Mouse (Mus musculus): ENCODE results near the gene Tmppe.
A peak's percentile ranks its signal among the peaks of the same experiment; 100 is the strongest.

Tmppe gene

GRCm38 (mm10) chr9:114394677-114395076 lies 6.2 kb upstream of the Tmppe start:
- no peak for DNase-seq (ENCODE audit: low spot score in 2 of 2)

DNA sequence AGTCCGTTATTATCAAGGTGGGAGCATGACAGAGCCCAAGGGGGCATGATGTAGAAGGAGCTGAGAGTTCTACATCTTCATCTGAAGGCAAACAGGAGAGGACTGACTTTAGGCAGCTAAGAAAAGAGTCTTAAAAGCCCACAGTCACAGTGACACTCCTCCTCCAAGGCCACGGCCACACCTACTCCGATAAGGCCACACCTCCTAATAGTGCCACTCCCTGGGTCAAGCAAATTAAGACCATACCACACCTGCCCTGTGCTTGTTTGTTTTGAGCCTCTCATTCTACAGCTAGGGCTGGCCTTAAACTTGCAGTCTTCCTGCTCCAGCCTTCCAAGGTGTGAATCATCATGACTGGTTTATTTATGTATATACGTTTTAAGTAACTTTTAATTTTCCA lies 5.6 kb upstream of the Tmppe start:
- no peak for DNase-seq (ENCODE audit: low spot score in 2 of 2)

GRCm38 (mm10) chr9:114399680-114400079 lies 1.2 kb upstream of the Tmppe start:
- DNase-seq (ENCODE audit: low spot score in 2 of 2), result no peak

GRCm38 (mm10) chr9:114400588-114400948 lies 337 bp upstream of the Tmppe start:
- no peak for DNase-seq (ENCODE audit: low spot score in 2 of 2)

GRCm38 (mm10) chr9:114401685-114402080 lies 778 bp downstream of the Tmppe start:
- peak in 1 of 2 experiments; percentile 38 for DNase-seq (ENCODE audit: low spot score in 2 of 2)

DNA sequence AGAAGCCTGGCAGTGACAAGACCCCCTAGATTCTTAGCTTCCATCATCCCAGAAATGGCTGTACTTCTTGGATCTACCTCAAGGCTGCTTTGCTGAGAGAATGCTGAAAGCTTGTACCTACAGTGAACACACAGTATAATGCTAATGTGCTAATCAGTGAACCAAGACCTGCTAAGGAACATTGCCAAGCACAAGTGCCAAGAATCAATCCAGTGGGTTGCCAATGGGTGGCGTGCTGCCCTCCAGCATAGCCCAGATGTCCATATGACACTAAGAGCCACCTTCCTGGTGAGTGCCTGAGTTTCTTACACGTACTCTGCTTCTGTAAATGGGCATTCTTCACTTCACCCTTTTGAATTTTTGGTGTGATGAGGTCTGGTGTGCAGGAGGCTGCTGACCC lies 6.8 kb downstream of the Tmppe start:
- DNase-seq (ENCODE audit: low spot score in 2 of 2), result no peak

DNA sequence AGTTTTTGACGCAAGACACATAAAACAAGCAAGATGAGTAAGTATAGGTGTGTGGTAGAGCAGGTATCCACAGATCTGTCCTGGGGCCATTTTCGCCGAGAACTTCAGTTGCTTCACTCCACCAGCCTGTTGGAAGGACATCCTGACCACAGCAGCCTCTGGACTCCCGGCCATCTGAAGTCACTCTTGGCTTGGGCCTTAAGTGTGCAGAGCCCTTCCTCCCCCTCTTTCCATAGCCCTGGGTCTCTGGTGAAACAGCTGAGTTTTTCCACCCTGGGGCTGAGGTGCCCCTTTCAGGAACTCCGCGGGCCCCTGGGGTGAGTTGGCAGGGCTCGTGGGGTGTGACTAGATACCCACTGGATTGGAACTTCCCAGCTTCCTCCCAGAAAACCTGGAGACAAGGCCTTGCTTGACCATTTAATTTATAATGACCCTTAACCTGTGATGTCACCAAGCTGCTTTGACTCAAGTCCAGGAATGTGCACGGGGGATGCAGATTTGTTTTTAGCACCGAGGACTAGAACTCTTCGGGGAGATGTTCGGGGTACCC lies 9.5 kb downstream of the Tmppe start:
- no peak for DNase-seq (ENCODE audit: low spot score in 2 of 2)

DNA sequence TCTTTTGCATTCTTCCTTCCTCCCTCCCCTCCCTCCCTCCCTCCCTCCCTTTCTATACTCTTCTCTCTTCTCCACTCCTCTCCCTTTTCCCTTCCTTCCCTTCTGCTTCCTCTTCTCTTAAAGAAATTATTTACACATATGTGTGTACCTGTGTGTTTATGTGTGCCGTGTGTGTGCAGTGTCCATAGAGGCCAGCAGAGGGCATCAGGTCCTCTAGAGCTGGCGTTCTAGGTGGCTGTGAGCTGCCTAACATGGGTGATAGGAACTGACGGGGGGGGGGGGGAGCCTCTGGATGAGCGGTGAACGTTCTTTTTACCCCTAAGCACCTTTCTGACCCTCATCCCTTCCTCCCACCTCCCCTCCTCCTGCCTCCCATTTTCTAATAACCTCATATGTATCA lies 10.4 kb downstream of the Tmppe start:
- DNase-seq (ENCODE audit: low spot score in 2 of 2), result no peak

DNA sequence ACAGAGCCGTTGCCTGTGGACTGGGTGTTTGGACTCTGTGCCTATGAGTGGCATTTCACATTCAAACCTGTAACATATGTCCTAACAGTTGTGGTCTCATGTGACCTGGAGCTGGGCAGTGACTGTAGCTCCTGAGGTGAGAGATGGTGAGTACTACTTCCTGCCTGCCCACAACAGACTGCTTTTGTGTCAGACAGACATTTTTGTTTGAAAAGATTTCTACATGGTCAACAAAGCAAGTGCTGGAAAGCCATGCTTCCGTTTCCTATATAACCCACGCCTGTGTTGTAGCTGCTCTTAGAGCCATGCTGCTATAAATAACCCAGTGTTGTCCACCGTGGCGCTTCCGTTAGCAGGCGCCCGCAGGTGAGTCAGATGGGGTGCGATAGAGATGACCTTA lies 11.5 kb downstream of the Tmppe start:
- DNase-seq (ENCODE audit: low spot score in 2 of 2), result peak; percentile 42 to 61

DNA sequence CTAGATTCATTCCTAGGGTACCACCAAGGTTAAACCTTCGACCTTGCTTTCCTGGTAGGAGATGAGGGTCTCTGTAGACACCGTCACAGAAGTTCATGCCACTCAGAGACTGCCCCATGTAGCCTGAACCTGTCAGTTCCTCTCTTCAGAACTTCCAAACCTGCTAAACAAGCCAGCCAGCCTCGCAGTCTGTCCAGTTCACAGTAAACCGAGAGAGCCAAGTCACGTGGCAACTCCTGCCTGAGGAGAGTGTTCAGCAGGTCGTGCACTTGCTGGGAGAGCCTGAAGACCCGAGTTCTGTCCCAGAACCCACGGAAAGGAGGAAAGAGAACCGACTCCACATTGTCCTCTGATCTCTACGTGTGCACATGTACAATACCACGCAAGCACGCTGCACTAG lies 13.0 kb downstream of the Tmppe start:
- no peak for DNase-seq (ENCODE audit: low spot score in 2 of 2)

DNA sequence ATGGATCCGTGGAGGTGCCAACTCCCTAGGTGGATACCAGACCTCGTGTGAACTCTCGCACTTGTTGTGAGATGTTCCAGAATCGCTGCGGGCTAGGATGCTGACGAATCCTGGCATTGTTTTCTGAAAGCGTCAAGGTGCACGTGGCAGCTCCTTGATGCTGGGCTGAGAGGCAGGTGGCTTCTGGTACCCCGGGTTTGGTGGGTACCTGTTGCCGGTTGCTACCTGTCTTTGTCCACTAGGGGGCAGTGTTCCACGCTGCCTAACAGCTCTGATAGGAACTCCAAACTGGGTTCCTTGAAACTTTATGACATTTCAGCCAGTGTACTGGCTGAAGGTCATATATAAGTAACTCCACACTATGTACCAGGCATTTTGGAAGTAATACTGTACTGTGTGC lies 14.8 kb downstream of the Tmppe start:
- DNase-seq (ENCODE audit: low spot score in 2 of 2), result peak; percentile 41 to 46

DNA sequence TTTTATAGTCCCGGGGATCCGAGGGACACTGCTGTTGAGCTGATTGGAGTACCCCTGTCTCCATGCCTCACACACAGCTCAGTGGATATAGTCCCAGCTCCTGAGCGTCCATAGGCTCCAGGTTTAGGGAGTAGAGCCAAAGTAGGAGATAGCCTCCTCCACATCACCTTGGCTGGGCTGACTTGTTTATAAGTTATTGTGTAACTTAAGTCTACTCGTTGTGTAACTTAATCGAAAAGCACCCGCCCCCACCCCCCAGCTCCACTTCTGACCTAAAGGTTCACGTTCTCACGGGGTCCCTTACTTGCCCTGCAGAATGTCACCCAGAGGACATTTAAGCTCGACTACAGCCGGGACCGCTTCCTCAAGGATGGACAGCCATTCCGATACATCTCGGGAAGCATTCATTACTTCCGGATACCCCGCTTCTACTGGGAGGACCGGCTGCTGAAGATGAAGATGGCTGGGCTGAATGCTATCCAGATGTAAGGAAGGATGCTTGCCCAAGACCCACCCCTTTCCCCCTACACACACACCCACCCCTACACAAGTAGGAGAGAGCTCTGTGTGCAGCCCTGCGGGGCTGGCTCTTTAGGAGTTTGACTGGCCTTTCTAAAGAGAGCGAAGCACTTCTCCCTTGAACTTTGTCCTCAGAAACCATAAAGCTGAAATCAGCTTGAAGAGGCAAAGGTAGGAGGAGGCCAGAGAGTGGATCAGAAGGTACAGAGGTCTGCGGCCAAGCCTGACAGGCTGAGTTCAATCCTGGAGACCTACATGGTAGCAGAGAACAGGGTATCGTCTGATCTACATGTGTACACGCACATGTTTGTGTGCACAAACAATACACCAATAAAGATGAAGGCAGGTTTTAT lies 16.0 kb downstream of the Tmppe start:
- DNase-seq (ENCODE audit: low spot score in 2 of 2), result no peak

DNA sequence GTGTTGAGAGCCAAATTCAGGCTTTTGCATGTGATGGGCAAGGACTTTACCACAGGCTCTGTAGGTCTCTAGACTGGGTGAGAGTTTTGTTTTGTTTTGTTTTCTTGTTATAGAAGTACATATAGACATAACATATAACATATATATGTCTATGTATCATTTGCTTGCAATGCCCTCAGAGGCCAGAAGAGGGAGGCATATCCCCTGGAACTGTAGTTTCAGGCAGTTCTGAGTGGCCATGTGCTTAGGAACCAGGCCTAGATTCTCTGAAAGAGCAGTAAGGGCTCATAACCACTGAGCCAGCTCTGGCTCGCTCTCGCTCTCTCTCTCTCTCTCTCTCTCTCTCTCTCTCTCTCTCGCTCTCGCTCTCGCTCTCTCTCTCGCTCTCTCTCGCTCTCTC lies 17.3 kb downstream of the Tmppe start:
- DNase-seq (ENCODE audit: low spot score in 2 of 2), result peak; percentile 41 to 56

DNA sequence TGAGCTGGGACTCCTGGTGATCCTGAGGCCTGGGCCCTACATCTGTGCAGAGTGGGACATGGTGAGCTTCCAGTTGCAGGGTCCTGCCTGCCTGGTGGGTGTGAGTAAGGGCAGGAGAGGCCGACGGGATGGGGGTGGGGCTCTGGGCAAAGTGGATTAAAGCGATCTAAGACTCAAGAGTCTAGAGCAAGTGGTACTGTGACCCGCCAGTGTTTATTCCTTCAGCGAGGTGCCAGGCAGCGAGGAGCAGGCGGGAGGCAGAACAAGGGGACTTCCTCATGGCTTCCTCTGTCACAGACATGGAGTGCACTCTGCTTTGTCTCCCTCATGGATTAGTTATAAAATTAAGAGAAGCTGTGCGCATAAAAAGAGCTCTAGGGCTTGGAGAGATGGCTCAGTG lies 19.5 kb downstream of the Tmppe start:
- DNase-seq (ENCODE audit: low spot score in 2 of 2), result no peak

DNA sequence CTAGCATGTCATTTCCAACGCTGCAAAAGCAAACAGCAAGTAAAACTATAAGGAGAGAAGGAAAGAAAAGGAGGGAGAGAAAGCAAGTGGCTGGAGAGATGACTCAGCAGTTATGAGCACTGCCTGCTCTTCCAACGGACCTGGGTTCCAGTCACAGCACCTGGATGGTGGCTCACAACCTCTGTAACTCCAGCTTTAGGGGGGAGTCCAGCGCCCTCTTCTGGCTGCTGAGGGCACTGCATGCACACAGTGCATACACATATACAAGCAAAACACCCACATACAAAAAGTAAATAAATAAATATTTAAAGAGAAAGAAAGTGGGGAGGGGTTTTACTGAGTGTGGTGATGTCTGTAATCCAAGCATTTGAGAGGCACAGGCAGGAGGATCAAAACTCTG lies 20.1 kb downstream of the Tmppe start:
- DNase-seq (ENCODE audit: low spot score in 2 of 2), result no peak

DNA sequence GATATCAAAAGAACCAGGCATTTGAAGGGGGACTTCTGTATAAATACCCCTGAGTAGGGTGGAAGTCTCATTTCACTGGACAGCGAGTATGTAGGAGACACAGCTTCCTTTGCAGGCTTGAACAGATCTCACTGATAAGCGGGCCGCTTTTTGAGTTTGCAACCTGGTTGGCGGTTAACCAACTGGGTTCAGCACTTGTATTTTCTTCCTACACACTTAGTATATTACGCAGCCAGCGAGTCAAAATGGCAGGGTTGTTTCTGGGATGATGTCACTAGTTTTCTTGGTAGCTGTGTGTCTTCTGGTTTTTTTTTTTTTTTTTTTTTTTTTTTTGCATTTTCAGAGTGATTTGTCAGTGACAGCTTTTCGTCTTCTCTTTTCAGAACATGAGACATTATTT lies 20.9 kb downstream of the Tmppe start:
- no peak for DNase-seq (ENCODE audit: low spot score in 2 of 2)

DNA sequence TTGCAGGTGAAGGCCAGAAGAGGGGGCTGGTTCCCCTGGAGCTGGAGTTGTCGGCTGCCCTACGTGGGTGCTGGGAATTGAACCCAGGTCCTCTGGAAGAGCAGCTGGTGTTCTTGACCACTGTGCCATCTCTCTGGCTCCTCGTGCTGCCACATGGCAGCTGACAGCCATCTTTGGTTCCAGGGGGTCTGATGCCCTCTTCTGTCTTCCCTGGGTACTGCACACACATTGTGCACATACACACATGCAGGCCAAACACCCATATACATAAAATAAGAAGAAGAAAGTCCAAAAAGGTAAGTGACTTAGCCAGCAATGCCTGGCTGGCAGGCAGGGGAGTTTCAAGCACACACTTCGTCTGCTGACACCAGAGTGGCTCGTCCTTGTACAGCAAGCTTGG lies 24.7 kb downstream of the Tmppe start:
- no peak for DNase-seq (ENCODE audit: low spot score in 2 of 2)

GRCm38 (mm10) chr9:114426201-114426600 lies 25.3 kb downstream of the Tmppe start:
- no peak for DNase-seq (ENCODE audit: low spot score in 2 of 2)

GRCm38 (mm10) chr9:114427425-114427824 lies 26.5 kb downstream of the Tmppe start:
- DNase-seq (ENCODE audit: low spot score in 2 of 2), result no peak

DNA sequence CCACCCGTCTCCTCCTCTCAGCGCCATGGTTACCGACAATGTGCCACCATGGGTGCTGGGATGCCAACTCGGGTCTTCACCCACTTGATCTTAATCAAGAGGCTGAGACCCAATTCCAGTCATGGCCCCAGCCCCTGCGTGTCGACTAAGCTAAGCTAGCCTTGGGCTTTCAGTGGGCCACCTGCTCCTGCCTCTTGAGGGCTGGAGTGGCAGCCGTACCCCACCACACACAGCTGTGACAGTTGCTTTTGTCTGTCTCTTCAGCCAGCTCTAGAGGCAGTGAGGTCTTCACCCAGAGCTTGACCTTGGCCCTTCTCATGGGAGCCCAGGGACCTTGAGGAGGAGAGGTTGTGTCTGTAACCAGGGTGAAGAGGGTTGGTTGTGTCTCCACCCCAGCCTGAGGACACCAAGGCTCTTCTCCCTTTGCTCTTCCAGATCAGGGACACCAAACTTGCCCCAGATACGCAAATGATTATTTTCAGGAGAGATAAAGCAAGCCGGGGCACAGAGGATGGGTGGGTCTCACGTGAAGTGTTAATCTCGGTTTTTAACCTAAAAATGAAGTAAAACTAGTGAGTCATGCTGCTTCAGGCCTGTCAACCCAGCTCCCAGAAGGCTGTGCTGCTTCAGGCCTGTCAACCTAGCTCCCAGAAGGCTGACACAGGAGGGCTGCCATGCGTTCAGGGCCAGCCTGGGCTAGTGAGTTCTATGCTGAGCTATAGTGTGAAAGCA lies 27.4 kb downstream of the Tmppe start:
- no peak for DNase-seq (ENCODE audit: low spot score in 2 of 2)

GRCm38 (mm10) chr9:114435668-114436067 lies 34.8 kb downstream of the Tmppe start:
- no peak for DNase-seq (ENCODE audit: low spot score in 2 of 2)

GRCm38 (mm10) chr9:114440548-114440947 lies 39.6 kb downstream of the Tmppe start:
- peak; percentile 15 to 18 for DNase-seq (ENCODE audit: low spot score in 2 of 2)

GRCm38 (mm10) chr9:114442225-114442624 lies 41.3 kb downstream of the Tmppe start:
- no peak for DNase-seq (ENCODE audit: low spot score in 2 of 2)

Data from natural killer cell, adult 2 months (primary cell).